Mouse (Mus musculus) retina, postnatal 1 day (tissue): Measurements from ENCODE around the gene Rab11fip2.

Source experiments
- DNase-seq: peaks from one replicate; pipeline ENCODE4 v3.0.0-alpha.2; 2012

Gene Rab11fip2

GRCm38 (mm10) chr19:59943322-59943871, at the start of gene Rab11fip2:
Gene Rab11fip2 (minus strand): TSS chr19:59943654.
- peak; percentile 95 for DNase-seq

- DNase-seq: no peak
These were observed 38.1 kb upstream of the Rab11fip2 start for GRCm38 (mm10) chr19:59981588-59981987.

- no peak for DNase-seq
These were observed 11.5 kb upstream of the Rab11fip2 start for GRCm38 (mm10) chr19:59954936-59955335.

- no peak for DNase-seq
These were observed 6.3 kb upstream of the Rab11fip2 start for GRCm38 (mm10) chr19:59949731-59950130.

GRCm38 (mm10) chr19:59942716-59943321, 635 bp downstream of the Rab11fip2 start:
- no peak for DNase-seq

- no peak for DNase-seq
These were observed 3.7 kb downstream of the Rab11fip2 start for GRCm38 (mm10) chr19:59939711-59940110.

- no peak for DNase-seq
These were observed 11.4 kb downstream of the Rab11fip2 start for GRCm38 (mm10) chr19:59932085-59932484.

GRCm38 (mm10) chr19:59928672-59929071, 14.8 kb downstream of the Rab11fip2 start:
- DNase-seq: no peak

GRCm38 (mm10) chr19:59926125-59926524, 17.3 kb downstream of the Rab11fip2 start:
- no peak for DNase-seq

GRCm38 (mm10) chr19:59920846-59921245, 22.6 kb downstream of the Rab11fip2 start:
- DNase-seq: no peak

GRCm38 (mm10) chr19:59917901-59918613, 25.4 kb downstream of the Rab11fip2 start:
- no peak for DNase-seq

- DNase-seq: peak; percentile 88
These were observed 31.9 kb downstream of the Rab11fip2 start for GRCm38 (mm10) chr19:59911554-59911953.

GRCm38 (mm10) chr19:59905296-59906081, 38.0 kb downstream of the Rab11fip2 start:
- DNase-seq: no peak

GRCm38 (mm10) chr19:59899965-59900364, 43.5 kb downstream of the Rab11fip2 start:
- no peak for DNase-seq

GRCm38 (mm10) chr19:59898301-59898700, 45.2 kb downstream of the Rab11fip2 start:
- no peak for DNase-seq

- no peak for DNase-seq
These were observed 54.1 kb downstream of the Rab11fip2 start for GRCm38 (mm10) chr19:59889383-59889782.

GRCm38 (mm10) chr19:59888846-59889245, 54.6 kb downstream of the Rab11fip2 start:
- DNase-seq: no peak

GRCm38 (mm10) chr19:59887866-59888265, 55.6 kb downstream of the Rab11fip2 start:
- DNase-seq: no peak

GRCm38 (mm10) chr19:59885301-59885700, 58.2 kb downstream of the Rab11fip2 start:
- DNase-seq: no peak

- no peak for DNase-seq
These were observed 66.2 kb downstream of the Rab11fip2 start for GRCm38 (mm10) chr19:59877238-59877637.

GRCm38 (mm10) chr19:59866666-59867065, 76.8 kb downstream of the Rab11fip2 start:
- peak; percentile 49 for DNase-seq

- DNase-seq: no peak
These were observed 81.0 kb downstream of the Rab11fip2 start for GRCm38 (mm10) chr19:59862423-59862822.

- no peak for DNase-seq
These were observed 82.7 kb downstream of the Rab11fip2 start for GRCm38 (mm10) chr19:59860799-59861198.
